Mouse (Mus musculus) embryonic facial prominence, embryonic 15.5 days (tissue): ENCODE measurements around the gene Pde10a. TPM values are rescaled to one million over a fixed set of nuclear protein-coding genes. Genes with fewer than 3 reads are reported as not detected.
A peak's percentile ranks its signal among the peaks of the same experiment; 100 is the strongest.

Source experiments
- ATAC-seq: fragments of 200-750 bp; cut with Nextera tagmentation; 2 replicates; pipeline ENCODE4 v1.8.0; 2017; ENCODE audit warnings: low read depth, moderate TSS enrichment; ENCODE audit not compliant: insufficient number of reproducible peaks, low FRiP score, low TSS enrichment
- H3K27ac ChIP-seq: fragments of 300-500 bp; sonication (generic); replicated peaks from 2 replicates; pipeline ENCODE4 v1.5.1; 2015; ENCODE audit warnings: mild to moderate bottlenecking, inconsistent platforms
- H3K27me3 ChIP-seq: fragments of 300-500 bp; sonication (generic); 2 replicates; pipeline ENCODE4 v1.6.1; 2015; ENCODE audit warnings: inconsistent platforms
- H3K36me3 ChIP-seq: fragments of 300-500 bp; sonication (generic); 2 replicates; pipeline ENCODE4 v1.6.1; 2015; ENCODE audit warnings: mild to moderate bottlenecking, inconsistent platforms
- H3K4me1 ChIP-seq: fragments of 300-500 bp; sonication (generic); 2 replicates; pipeline ENCODE4 v1.6.1; 2015; ENCODE audit warnings: inconsistent platforms
- H3K4me2 ChIP-seq: fragments of 300-500 bp; sonication (generic); replicated peaks from 2 replicates; pipeline ENCODE4 v1.6.1; 2015; ENCODE audit warnings: mild to moderate bottlenecking, inconsistent platforms
- H3K4me3 ChIP-seq: fragments of 300-500 bp; sonication (generic); replicated peaks from 2 replicates; pipeline ENCODE4 v1.5.1; 2015; ENCODE audit warnings: mild to moderate bottlenecking, inconsistent platforms
- H3K9ac ChIP-seq: fragments of 300-500 bp; sonication (generic); 2 replicates; pipeline ENCODE4 v1.6.1; 2015; ENCODE audit warnings: inconsistent platforms
- H3K9me3 ChIP-seq: fragments of 300-500 bp; sonication (generic); replicated peaks from 2 replicates; pipeline ENCODE4 v1.6.1; 2016; ENCODE audit warnings: inconsistent platforms
- WGBS: fragments of 180-500 bp; shearing (Covaris S2); methylation state at CpG from one replicate; pipeline ENCODE4 v1.1.7; 2015; 5-methylcytosine and 5-hydroxymethylcytosine counted together
- polyA plus RNA-seq: library from polyadenylated mRNA; unstranded; fragments of >200 nt; fragmentation: Nextera tagmentation; extraction: Ambion mirVana; gene quantifications from 2 replicates; pipeline ENCODE4 v1.2.1, GENCODE M21; 2015

Gene Pde10a
- polyA plus RNA-seq, 1 experiment from 2014 or later = 3.0 TPM

- ATAC-seq = peak; percentile 85
- Histone ChIP-seq H3K27ac (peak overlapping the region; percentile 74; the same call in 1 of the 2 replicates), H3K4me1 (peaks cover 10% of the 10 kb centered on the region), H3K4me2 (no peak overlapping the region), H3K9me3 (no peaks in the 10 kb centered on the region), H3K27me3 (0 out of 2 replicates have a peak, but pooled peaks cover 3% of the 10 kb centered on the region), H3K4me3 (no peak overlapping the region), H3K9ac (no peak overlapping the region), H3K36me3 (no peaks in the 10 kb centered on the region)
- whole genome bisulfite sequencing = 41% methylated on average over 4 of the region's 4 CpGs
These were observed 25.5 kb upstream of the Pde10a start for GRCm38 (mm10) chr17:8499564-8500117.

- 79% methylated on average over 3 of the region's 3 CpGs for WGBS
- ATAC-seq = no peak
- no peak overlapping the region for H3K4me3 ChIP-seq
- no peaks in the 10 kb centered on the region for H3K9me3 ChIP-seq
- no peaks in the 10 kb centered on the region for H3K36me3 ChIP-seq
- peaks cover 46% of the 10 kb centered on the region for H3K4me1 ChIP-seq
- H3K9ac ChIP-seq = no peak overlapping the region
- no peak overlapping the region for H3K27ac ChIP-seq
- 0 out of 2 replicates have a peak, but pooled peaks cover 3% of the 10 kb centered on the region for H3K27me3 ChIP-seq
- H3K4me2 ChIP-seq = no peak overlapping the region
These were observed 20.8 kb upstream of the Pde10a start for GRCm38 (mm10) chr17:8504381-8504780.

DNA sequence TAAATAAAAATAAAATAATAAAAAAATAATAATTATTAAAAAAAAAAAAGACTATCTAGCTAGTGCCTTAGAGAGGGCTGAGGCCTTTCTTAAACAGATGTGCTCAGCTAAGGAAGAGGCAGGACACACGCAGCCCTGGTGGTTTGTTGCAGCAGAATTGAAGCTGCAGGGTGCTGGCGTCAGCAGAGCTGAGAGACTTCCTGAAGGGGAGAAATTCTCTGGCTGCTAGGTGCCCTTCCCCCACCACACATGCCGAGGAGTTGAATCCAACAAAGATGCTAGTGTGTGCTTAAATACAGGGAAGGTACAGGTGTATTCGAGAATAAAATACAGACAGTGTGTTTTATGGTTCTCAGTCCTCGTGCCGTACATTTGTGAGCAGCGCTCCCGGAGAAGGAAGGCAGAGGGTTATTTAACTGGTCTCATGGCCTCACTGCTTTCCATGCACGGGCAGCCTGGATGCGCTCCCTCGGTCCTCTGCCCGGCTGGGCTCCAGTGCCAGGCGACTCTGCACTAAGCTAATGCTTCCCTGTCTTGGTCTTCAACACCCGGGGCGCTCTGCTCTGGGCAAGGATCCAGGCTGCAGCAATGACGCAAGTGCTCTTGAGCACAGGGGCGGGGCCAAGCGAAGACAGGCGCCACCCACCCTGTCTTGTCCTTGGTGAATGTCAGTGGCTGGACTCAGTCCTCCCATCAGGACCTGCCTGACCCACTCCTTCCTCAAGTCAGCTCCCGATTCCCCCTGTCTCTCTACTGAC lies 19.3 kb upstream of the Pde10a start:
- Histone ChIP-seq H3K4me1 (peaks cover 36% of the 10 kb centered on the region), H3K9me3 (no peaks in the 10 kb centered on the region), H3K4me3 (peak overlapping the region; percentile 35), H3K27me3 (0 out of 2 replicates have a peak, but pooled peaks cover 3% of the 10 kb centered on the region), H3K4me2 (peak overlapping the region; percentile 56), H3K9ac (peak overlapping the region; percentile 9; the same call in 1 of the 2 replicates), H3K27ac (peak overlapping the region; percentile 66), H3K36me3 (no peaks in the 10 kb centered on the region)
- ATAC-seq = peak; percentile 75
- WGBS = 2% methylated on average over 20 of the region's 20 CpGs

DNA sequence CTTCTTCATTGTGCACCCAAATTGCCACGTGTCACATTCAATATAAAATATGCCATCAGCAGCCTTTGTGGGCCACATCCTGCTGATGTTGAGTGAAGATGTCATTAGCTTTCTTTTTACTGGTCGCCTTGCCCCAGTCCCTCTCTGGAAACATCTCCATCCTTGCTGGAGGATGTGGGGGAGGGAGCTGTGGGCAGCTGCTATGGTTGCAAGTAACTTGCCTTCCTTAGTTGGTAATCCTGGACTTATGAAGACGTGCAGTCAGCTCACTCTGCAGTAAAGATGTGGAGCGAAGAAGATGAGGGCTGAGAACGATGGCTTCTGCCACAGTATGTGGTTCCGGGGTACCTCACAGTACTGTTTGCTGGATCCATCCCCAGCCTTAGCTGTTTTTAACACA lies 18.4 kb upstream of the Pde10a start:
- Histone ChIP-seq H3K27ac (no peak overlapping the region), H3K4me2 (no peak overlapping the region), H3K36me3 (no peaks in the 10 kb centered on the region), H3K27me3 (0 out of 2 replicates have a peak, but pooled peaks cover 3% of the 10 kb centered on the region), H3K9ac (no peak overlapping the region), H3K4me1 (peaks cover 36% of the 10 kb centered on the region), H3K4me3 (no peak overlapping the region), H3K9me3 (no peaks in the 10 kb centered on the region)
- no peak for ATAC-seq
- 56% methylated on average over 6 of the region's 6 CpGs for WGBS

DNA sequence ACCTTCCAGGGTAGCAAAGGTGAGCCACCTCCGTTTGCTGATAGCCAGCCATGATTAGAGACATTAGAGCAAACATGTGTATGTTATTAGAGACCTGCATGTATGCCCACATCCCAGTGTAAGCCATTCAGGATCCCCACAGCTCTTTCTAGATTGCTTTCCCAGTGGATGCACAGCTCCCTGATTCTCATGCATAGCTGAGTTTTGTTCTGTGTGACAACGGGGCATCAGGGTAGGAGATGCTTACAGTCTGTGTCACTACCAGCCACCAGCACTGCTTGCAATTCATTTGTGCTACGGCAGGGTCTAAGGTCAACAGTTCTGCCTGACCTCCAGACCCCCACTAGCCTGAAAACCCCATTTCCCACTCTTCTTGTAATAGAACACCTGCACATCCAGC lies 17.5 kb upstream of the Pde10a start:
- H3K27me3 ChIP-seq = no peaks in the 10 kb centered on the region
- 0 out of 2 replicates have a peak overlapping the region, but pooled peaks have one; percentile 30 for H3K4me3 ChIP-seq
- peak overlapping the region; percentile 45 for H3K4me2 ChIP-seq
- H3K4me1 ChIP-seq = peaks cover 36% of the 10 kb centered on the region
- WGBS = 3% methylated on average over 3 of the region's 3 CpGs
- no peaks in the 10 kb centered on the region for H3K9me3 ChIP-seq
- no peak overlapping the region for H3K9ac ChIP-seq
- no peak for ATAC-seq
- no peak overlapping the region for H3K27ac ChIP-seq
- H3K36me3 ChIP-seq = no peaks in the 10 kb centered on the region

DNA sequence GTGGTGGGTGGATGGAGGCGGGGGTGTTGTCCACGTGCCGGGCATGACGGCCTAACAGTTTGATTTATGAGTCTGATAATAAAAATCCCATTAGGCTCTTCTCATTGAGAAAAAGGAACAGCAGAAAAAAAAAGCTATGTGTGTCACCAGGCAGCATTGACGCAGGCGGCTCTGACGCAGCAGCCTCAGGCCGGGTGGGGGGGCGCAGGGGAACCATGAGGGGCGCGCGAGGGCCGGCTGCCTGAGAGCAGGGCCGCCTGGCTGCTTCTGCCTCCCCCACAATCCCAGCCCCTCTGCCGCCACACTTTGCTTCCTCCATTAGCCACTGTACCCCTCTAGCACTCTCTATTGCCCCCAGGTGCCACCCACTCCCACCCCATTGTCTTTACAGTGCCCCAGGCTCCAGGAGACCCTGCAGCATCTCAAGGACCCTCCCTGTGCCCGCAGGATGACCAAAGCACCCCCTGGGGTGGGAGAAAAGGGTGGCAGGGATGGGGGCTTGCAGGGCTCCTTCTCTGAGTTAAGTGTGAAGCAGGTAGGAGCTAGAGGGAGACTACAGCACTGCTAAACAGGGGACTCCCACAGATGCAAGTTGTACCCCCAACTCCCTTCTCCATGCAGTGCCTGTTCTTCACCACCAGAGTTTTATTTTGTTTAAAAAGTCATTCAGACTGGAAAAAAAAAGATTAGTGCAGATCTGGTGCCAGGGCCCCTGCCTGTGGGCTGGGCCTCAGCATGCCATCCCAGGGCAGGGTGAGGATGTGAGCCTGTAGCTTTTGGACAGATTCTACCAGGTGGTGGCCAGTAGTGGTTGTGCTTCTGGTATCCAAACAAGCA lies 16.6 kb upstream of the Pde10a start:
- under 1% methylated on average over 16 of the region's 16 CpGs for WGBS
- no peaks in the 10 kb centered on the region for H3K9me3 ChIP-seq
- peak overlapping the region; percentile 45 for H3K4me2 ChIP-seq
- H3K36me3 ChIP-seq = no peaks in the 10 kb centered on the region
- H3K27ac ChIP-seq = peak overlapping the region; percentile 75
- peaks cover 36% of the 10 kb centered on the region for H3K4me1 ChIP-seq
- peak; percentile 86 for ATAC-seq
- H3K4me3 ChIP-seq = peak overlapping the region; percentile 30
- H3K9ac ChIP-seq = no peak overlapping the region
- no peaks in the 10 kb centered on the region for H3K27me3 ChIP-seq

- no peak overlapping the region for H3K4me2 ChIP-seq
- H3K27me3 ChIP-seq = no peaks in the 10 kb centered on the region
- H3K36me3 ChIP-seq = no peaks in the 10 kb centered on the region
- no peak for ATAC-seq
- H3K9ac ChIP-seq = no peak overlapping the region
- 73% methylated on average over 6 of the region's 6 CpGs for WGBS
- no peaks in the 10 kb centered on the region for H3K9me3 ChIP-seq
- H3K4me1 ChIP-seq = no peaks in the 10 kb centered on the region
- H3K27ac ChIP-seq = no peak overlapping the region
- no peak overlapping the region for H3K4me3 ChIP-seq
These were observed 9.2 kb upstream of the Pde10a start for GRCm38 (mm10) chr17:8516006-8516405.

DNA sequence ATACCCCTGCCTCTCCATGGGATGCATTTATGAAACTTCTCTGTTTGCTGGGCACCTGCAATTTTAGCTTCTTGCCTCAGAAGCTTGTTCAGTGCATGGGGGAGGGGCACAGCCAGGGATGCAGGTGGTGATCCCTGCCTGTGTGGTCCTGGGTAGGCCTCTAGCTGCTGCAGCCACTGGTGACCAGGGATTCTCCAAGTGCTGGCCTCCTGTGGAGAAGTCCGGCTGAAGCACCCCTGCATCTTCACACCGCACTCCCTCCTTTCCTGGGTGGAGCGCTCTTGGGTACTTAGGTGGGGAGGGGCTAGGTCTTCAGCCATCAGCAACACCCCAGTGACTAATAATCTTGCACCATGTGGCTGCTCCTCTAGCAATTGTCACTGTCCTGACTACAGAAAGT lies 1.2 kb upstream of the Pde10a start:
- Histone ChIP-seq H3K36me3 (no peaks in the 10 kb centered on the region), H3K4me3 (peak overlapping the region; percentile 52), H3K27ac (peak overlapping the region; percentile 22; the same call in 1 of the 2 replicates), H3K4me1 (peaks cover 18% of the 10 kb centered on the region), H3K9ac (0 out of 2 replicates have a peak overlapping the region, but pooled peaks have one; percentile 21), H3K9me3 (no peaks in the 10 kb centered on the region), H3K27me3 (peaks cover 46% of the 10 kb centered on the region), H3K4me2 (peak overlapping the region; percentile 96)
- ATAC-seq = no peak
- 30% methylated on average over 3 of the region's 3 CpGs for WGBS

- peaks cover 46% of the 10 kb centered on the region for H3K27me3 ChIP-seq
- H3K9ac ChIP-seq = peak overlapping the region; percentile 21; the same call in 1 of the 2 replicates
- peaks cover 18% of the 10 kb centered on the region for H3K4me1 ChIP-seq
- ATAC-seq = peak; percentile 81
- H3K36me3 ChIP-seq = no peaks in the 10 kb centered on the region
- peak overlapping the region; percentile 52 for H3K4me3 ChIP-seq
- H3K9me3 ChIP-seq = no peaks in the 10 kb centered on the region
- H3K4me2 ChIP-seq = peak overlapping the region; percentile 96
- under 1% methylated on average over 38 of the region's 45 CpGs for WGBS
- H3K27ac ChIP-seq = peak overlapping the region; percentile 22; the same call in 1 of the 2 replicates
These were observed 596 bp upstream of the Pde10a start for GRCm38 (mm10) chr17:8524387-8525165.

GRCm38 (mm10) chr17:8525971-8526740 lies 984 bp downstream of the Pde10a start:
- no peak for ATAC-seq
- Histone ChIP-seq H3K36me3 (no peaks in the 10 kb centered on the region), H3K27me3 (peaks cover 46% of the 10 kb centered on the region), H3K27ac (no peak overlapping the region), H3K4me2 (peak overlapping the region; percentile 96), H3K4me1 (peaks cover 18% of the 10 kb centered on the region), H3K9ac (no peak overlapping the region), H3K9me3 (no peaks in the 10 kb centered on the region), H3K4me3 (peak overlapping the region; percentile 52)
- 2% methylated on average over 21 of the region's 21 CpGs for WGBS
